ENCODE assay signal across 7 mouse cellular contexts in the genomic region with DNA sequence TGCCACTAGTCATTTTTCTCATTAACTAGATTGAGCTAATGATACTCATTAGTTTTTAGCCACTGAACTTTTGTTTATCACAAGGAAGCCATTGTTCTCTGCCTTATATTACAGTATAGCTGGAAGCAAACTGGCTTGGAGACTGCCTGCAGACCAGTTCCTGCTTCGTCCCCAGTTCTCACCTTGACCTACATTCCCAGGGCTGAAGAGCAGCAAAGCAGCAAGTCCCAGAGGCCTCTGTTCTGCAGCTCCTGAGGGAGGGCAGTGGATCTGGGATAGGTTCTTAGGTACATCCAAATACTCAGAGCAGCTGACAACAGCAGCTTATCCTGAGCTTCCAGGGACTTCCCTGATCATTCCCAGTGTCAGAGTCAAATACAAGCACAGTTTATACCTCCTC.
"Had no signal": no experiment of that assay in that cellular context is flagged by ENCODE, and none has a peak within 500 bp of the region (broad histone marks: within the 10 kb centered on the region; RNA-seq: fewer than 3 reads in every experiment).

No protein-coding gene starts in this region.

- DNase-seq: liver, postnatal 0 days; lung, adult 2 months; lung, postnatal 14 days; lung, postnatal 36 days; right cerebral cortex, postnatal 14 days; thymus, postnatal 14 days; thymus, postnatal 36 days had no signal
